8 mouse cellular contexts compared by ENCODE assay signal in the genomic region with DNA sequence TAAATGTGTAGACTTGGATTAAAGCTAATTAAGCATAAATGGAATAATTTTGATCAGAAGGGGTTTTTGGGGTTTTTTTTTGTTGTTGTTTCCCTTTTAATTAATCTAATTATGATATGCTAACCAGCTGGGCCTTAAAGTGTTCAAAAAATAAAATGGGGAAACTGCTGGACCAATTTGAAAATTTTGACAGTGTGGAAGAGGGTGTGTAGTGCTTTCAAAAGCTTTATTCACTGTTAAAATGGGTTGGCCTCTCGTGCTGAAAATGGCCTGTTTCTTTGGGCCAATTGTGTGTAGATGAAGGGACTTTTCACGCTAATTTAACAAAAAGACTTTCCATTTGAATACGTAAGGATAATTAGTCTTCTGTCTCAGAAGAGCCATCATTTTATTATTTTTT.
DNase-seq lines count a peak whose midpoint lies in the region; ATAC-seq lines count a peak whose summit lies in the region.

No protein-coding gene starts in this region.

- H3K9me3 ChIP-seq in megakaryocyte, embryonic 14.5 days = no peaks in the 10 kb centered on the region
- no peaks in the 10 kb centered on the region for H3K9me3 ChIP-seq in liver, embryonic 12.5 days (replicated peaks)

- peak; percentile 35 for DNase-seq in CD4-positive, CD25-positive, alpha-beta regulatory T cell, adult 2 months (ENCODE audit: low read depth, low spot score)
- no peak for DNase-seq in frontal cortex, postnatal 14 days (ENCODE audit: low spot score in 2 of 2)
- no peak for DNase-seq in thymus, postnatal 4 days
- no peak for DNase-seq in thymus, postnatal 10 days (ENCODE audit: low spot score in 2 of 2)

- H3K9ac ChIP-seq in liver, embryonic 12.5 days = peak overlapping the region; percentile 89

- H3K4me1 ChIP-seq in megakaryocyte, embryonic 14.5 days = peaks cover 62% of the 10 kb centered on the region
- peaks cover 63% of the 10 kb centered on the region for H3K4me1 ChIP-seq in liver, embryonic 12.5 days

- H3K4me2 ChIP-seq in liver, embryonic 12.5 days = peak overlapping the region; percentile 78

- peak overlapping the region; percentile 96 for H3K27ac ChIP-seq in liver, embryonic 12.5 days

- no peak for ATAC-seq in CD4-positive, CD25-positive, alpha-beta regulatory T cell, adult 4 months
- ATAC-seq in megakaryocyte, adult 5-6 weeks (ENCODE audit: poor library complexity, severe bottlenecking) = no peak
- ATAC-seq in liver, embryonic 12.5 days = no peak

- H3K36me3 ChIP-seq in megakaryocyte, embryonic 14.5 days (replicated peaks; ENCODE audit: low read length) = peaks cover 9% of the 10 kb centered on the region
- H3K36me3 ChIP-seq in liver, embryonic 12.5 days = peaks cover 7% of the 10 kb centered on the region; the same call in 1 of the 2 replicates

- WGBS in liver, embryonic 12.5 days (ENCODE audit: insufficient replicate concordance) = 18% methylated on average over 3 of the region's 3 CpGs

- no peaks in the 10 kb centered on the region for H3K27me3 ChIP-seq in megakaryocyte, embryonic 14.5 days (replicated peaks)
- no peaks in the 10 kb centered on the region for H3K27me3 ChIP-seq in liver, embryonic 12.5 days (replicated peaks)

- peak overlapping the region; percentile 93 for H3K4me3 ChIP-seq in megakaryocyte, embryonic 14.5 days (replicated peaks)
- peak overlapping the region; percentile 77 for H3K4me3 ChIP-seq in liver, embryonic 12.5 days
